In genomic region chr4:99281711-99282110, GRCm38 (mm10) we compare ENCODE assay signal across 32 mouse cellular contexts. TPM values are rescaled to one million over a fixed set of nuclear protein-coding genes. Genes with fewer than 3 reads are reported as not detected.
"Had no signal": no experiment of that assay in that cellular context is flagged by ENCODE, and none has a peak within 500 bp of the region (broad histone marks: within the 10 kb centered on the region; RNA-seq: fewer than 3 reads in every experiment).

No protein-coding gene starts in this region.

- DNase-seq: left cerebral cortex, postnatal 4 days; liver; liver, embryonic 13.5 days; liver, postnatal 0 days; lung, adult 18-20 months; lung, adult 2 months; lung, embryonic 14.5 days; lung, postnatal 10 days; lung, postnatal 14 days; lung, postnatal 36 days; lung, postnatal 4 days had no signal

- H3K4me3 ChIP-seq: limb, embryonic 10.5 days; limb, embryonic 12.5 days; limb, embryonic 13.5 days; limb, embryonic 15.5 days; liver, embryonic 12.5 days; liver, embryonic 13.5 days; liver, embryonic 15.5 days; lung, embryonic 15.5 days; megakaryocyte, embryonic 14.5 days; midbrain, embryonic 10.5 days; midbrain, embryonic 12.5 days; midbrain, embryonic 13.5 days; midbrain, embryonic 15.5 days; myocyte; neural tube, embryonic 12.5 days had no signal

- H3K4me1 ChIP-seq: limb, embryonic 10.5 days; limb, embryonic 12.5 days; limb, embryonic 13.5 days; limb, embryonic 15.5 days; liver, embryonic 12.5 days; liver, embryonic 13.5 days; liver, embryonic 15.5 days; lung, embryonic 15.5 days; megakaryocyte, embryonic 14.5 days; midbrain, embryonic 12.5 days; midbrain, embryonic 13.5 days; midbrain, embryonic 15.5 days; neural tube, embryonic 12.5 days had no signal

- H3K27ac ChIP-seq: limb, embryonic 10.5 days; limb, embryonic 12.5 days; limb, embryonic 13.5 days; limb, embryonic 15.5 days; liver, embryonic 12.5 days; liver, embryonic 13.5 days; liver, embryonic 14.5 days; liver, embryonic 15.5 days; lung, embryonic 15.5 days; macrophage; midbrain, embryonic 10.5 days; midbrain, embryonic 12.5 days; midbrain, embryonic 13.5 days; midbrain, embryonic 15.5 days; neural tube, embryonic 12.5 days had no signal

- H3K4me2 ChIP-seq: limb, embryonic 12.5 days; limb, embryonic 13.5 days; limb, embryonic 15.5 days; liver, embryonic 11.5 days; liver, embryonic 12.5 days; liver, embryonic 13.5 days; liver, embryonic 15.5 days; lung, embryonic 14.5 days; lung, embryonic 15.5 days; midbrain, embryonic 12.5 days; midbrain, embryonic 13.5 days; midbrain, embryonic 15.5 days; neural tube, embryonic 12.5 days had no signal

- H3K36me3 ChIP-seq: limb, embryonic 10.5 days; limb, embryonic 12.5 days; limb, embryonic 13.5 days; limb, embryonic 15.5 days; liver, embryonic 12.5 days; liver, embryonic 13.5 days; liver, embryonic 15.5 days; lung, embryonic 15.5 days; midbrain, embryonic 10.5 days; midbrain, embryonic 12.5 days; midbrain, embryonic 13.5 days; midbrain, embryonic 15.5 days; neural tube, embryonic 12.5 days had no signal

- ATAC-seq: liver, embryonic 12.5 days; liver, postnatal 0 days; lung, postnatal 0 days; midbrain, embryonic 13.5 days; midbrain, embryonic 15.5 days; midbrain, embryonic 16.5 days had no signal

- H3K27me3 ChIP-seq: limb, embryonic 12.5 days; limb, embryonic 13.5 days; limb, embryonic 15.5 days; liver, embryonic 12.5 days; liver, embryonic 13.5 days; liver, embryonic 15.5 days; lung, embryonic 15.5 days; megakaryocyte, embryonic 14.5 days; midbrain, embryonic 13.5 days; midbrain, embryonic 15.5 days; neural tube, embryonic 12.5 days had no signal

- H3K9ac ChIP-seq: limb, embryonic 12.5 days; limb, embryonic 13.5 days; limb, embryonic 15.5 days; liver, embryonic 12.5 days; liver, embryonic 13.5 days; liver, embryonic 14.5 days; liver, embryonic 15.5 days; liver, postnatal 0 days; lung, embryonic 14.5 days; lung, embryonic 15.5 days; midbrain, embryonic 12.5 days; midbrain, embryonic 13.5 days; midbrain, embryonic 15.5 days; neural tube, embryonic 12.5 days had no signal

- H3K9me3 ChIP-seq: limb, embryonic 10.5 days; limb, embryonic 12.5 days; limb, embryonic 13.5 days; limb, embryonic 15.5 days; liver, embryonic 12.5 days; liver, embryonic 13.5 days; liver, embryonic 15.5 days; lung, embryonic 15.5 days; megakaryocyte, embryonic 14.5 days; midbrain, embryonic 10.5 days; midbrain, embryonic 12.5 days; midbrain, embryonic 13.5 days; midbrain, embryonic 15.5 days; neural tube, embryonic 12.5 days had no signal

RNA-seq across cellular contexts. Expression of gene Gm12689, which starts 14.0 kb away (rescaled TPM):
- total RNA-seq: midbrain, postnatal 0 days had no signal
- polyA plus RNA-seq: liver, embryonic 11.5 days; lung, embryonic 15.5 days; midbrain, embryonic 10.5 days; neural tube, embryonic 11.5 days had no signal
